Mouse (Mus musculus): ENCODE measurements around the gene Cdk19. TPM values are rescaled to one million over a fixed set of nuclear protein-coding genes. Genes with fewer than 3 reads are reported as not detected.
A peak's percentile ranks its signal among the peaks of the same experiment; 100 is the strongest.
"Not testable (repeated sequence)": the region's sequence is repeated elsewhere in the genome, so short reads cannot be mapped to it uniquely, and the experiment has no call there.

The Cdk19 gene
- polyA plus RNA-seq, 1 experiment from 2014 or later: 11.1 TPM

DNA sequence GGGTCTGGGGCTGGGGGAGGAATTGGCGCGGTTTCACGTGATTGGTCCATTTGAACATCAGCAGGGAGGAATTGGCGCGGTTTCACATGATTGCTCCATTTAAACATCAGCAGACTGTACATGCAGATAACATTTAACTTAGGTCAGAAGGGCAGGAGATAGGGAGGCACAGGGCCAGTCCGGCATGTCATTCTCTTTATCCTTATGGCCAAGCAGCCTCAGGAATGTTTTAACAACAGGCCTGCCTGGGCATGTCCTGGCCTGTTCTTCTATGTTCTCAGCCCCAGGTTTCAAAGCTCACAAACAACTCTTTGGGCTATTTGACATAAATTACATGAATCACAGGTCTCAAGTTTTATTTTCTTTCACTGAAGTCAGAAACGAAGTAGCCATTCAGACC is 173.6 kb downstream of the Cdk19 start:
- not testable (repeated sequence) for H3K9me3 ChIP-seq (ENCODE audit: control insufficient read depth, low read depth, low read length); H3K4me1 ChIP-seq (ENCODE audit: control insufficient read depth, insufficient read depth, low read length); H3K36me3 ChIP-seq (ENCODE audit: control insufficient read depth, insufficient read depth, low read length); H3K4me2 ChIP-seq (replicated peaks; ENCODE audit: low read depth, low read length); ATAC-seq (ENCODE audit: insufficient number of reproducible peaks, insufficient read depth, low FRiP score, low read depth); H3K9ac ChIP-seq (replicated peaks; ENCODE audit: low read depth, low read length); H3K27me3 ChIP-seq (ENCODE audit: control insufficient read depth, insufficient read depth, low read length); H3K4me3 ChIP-seq (ENCODE audit: low read depth, low read length); H3K27ac ChIP-seq (ENCODE audit: low read length)
- 91% methylated on average over 7 of the region's 7 CpGs for WGBS

GRCm38 (mm10) chr10:40515225-40515681 is 175.9 kb downstream of the Cdk19 start:
- no peaks in the 10 kb centered on the region for H3K4me1 ChIP-seq (ENCODE audit: control insufficient read depth, insufficient read depth, low read length)
- no peak for ATAC-seq (ENCODE audit: insufficient number of reproducible peaks, insufficient read depth, low FRiP score, low read depth)
- no peak overlapping the region for H3K27ac ChIP-seq (ENCODE audit: low read length)
- no peaks in the 10 kb centered on the region for H3K9me3 ChIP-seq (ENCODE audit: control insufficient read depth, low read depth, low read length)
- 80% methylated on average over 5 of the region's 5 CpGs for WGBS
- H3K4me2 ChIP-seq (replicated peaks; ENCODE audit: low read depth, low read length): no peak overlapping the region
- H3K9ac ChIP-seq (replicated peaks; ENCODE audit: low read depth, low read length): no peak overlapping the region
- H3K27me3 ChIP-seq (ENCODE audit: control insufficient read depth, insufficient read depth, low read length): no peaks in the 10 kb centered on the region
- H3K4me3 ChIP-seq (ENCODE audit: low read depth, low read length): no peak overlapping the region
- H3K36me3 ChIP-seq (ENCODE audit: control insufficient read depth, insufficient read depth, low read length): no peaks in the 10 kb centered on the region

GRCm38 (mm10) chr10:40516421-40516820 is 177.1 kb downstream of the Cdk19 start:
- no peaks in the 10 kb centered on the region for H3K27me3 ChIP-seq (ENCODE audit: control insufficient read depth, insufficient read depth, low read length)
- no peak overlapping the region for H3K4me2 ChIP-seq (replicated peaks; ENCODE audit: low read depth, low read length)
- H3K4me3 ChIP-seq (ENCODE audit: low read depth, low read length): no peak overlapping the region
- no peaks in the 10 kb centered on the region for H3K4me1 ChIP-seq (ENCODE audit: control insufficient read depth, insufficient read depth, low read length)
- no peak overlapping the region for H3K27ac ChIP-seq (ENCODE audit: low read length)
- no peaks in the 10 kb centered on the region for H3K36me3 ChIP-seq (ENCODE audit: control insufficient read depth, insufficient read depth, low read length)
- 37% methylated on average over 4 of the region's 4 CpGs for WGBS
- no peak overlapping the region for H3K9ac ChIP-seq (replicated peaks; ENCODE audit: low read depth, low read length)
- no peaks in the 10 kb centered on the region for H3K9me3 ChIP-seq (ENCODE audit: control insufficient read depth, low read depth, low read length)
- no peak for ATAC-seq (ENCODE audit: insufficient number of reproducible peaks, insufficient read depth, low FRiP score, low read depth)

DNA sequence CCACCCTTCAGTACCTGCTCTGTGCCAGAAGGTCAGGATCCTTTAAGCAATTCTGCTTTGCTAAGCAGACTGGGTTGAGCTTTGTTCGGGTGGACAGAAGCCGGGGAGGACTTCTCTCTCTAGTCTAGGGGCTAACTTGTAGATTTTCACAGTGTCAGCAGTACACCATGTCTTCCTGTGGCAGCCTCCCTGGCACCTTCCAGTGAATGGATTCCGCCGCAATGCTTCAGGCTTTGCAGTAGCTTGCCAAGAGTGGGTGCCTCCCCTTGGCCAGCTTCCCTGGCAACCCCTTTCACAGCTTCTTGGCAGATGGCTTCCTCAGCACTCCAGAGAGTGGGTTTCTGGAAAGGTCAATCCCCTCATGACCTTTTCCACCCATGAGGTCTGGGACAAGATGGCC is 180.2 kb downstream of the Cdk19 start:
- Histone ChIP-seq H3K27ac (ENCODE audit: low read length) (no peak overlapping the region), H3K36me3 (ENCODE audit: control insufficient read depth, insufficient read depth, low read length) (no peaks in the 10 kb centered on the region), H3K4me1 (ENCODE audit: control insufficient read depth, insufficient read depth, low read length) (peaks cover 7% of the 10 kb centered on the region; the same call in 1 of the 2 replicates), H3K4me3 (ENCODE audit: low read depth, low read length) (no peak overlapping the region), H3K27me3 (ENCODE audit: control insufficient read depth, insufficient read depth, low read length) (no peaks in the 10 kb centered on the region), H3K4me2 (replicated peaks; ENCODE audit: low read depth, low read length) (no peak overlapping the region), H3K9ac (replicated peaks; ENCODE audit: low read depth, low read length) (no peak overlapping the region), H3K9me3 (ENCODE audit: control insufficient read depth, low read depth, low read length) (no peaks in the 10 kb centered on the region)
- ATAC-seq (ENCODE audit: insufficient number of reproducible peaks, insufficient read depth, low FRiP score, low read depth): no peak
- WGBS: 90% methylated on average over 4 of the region's 4 CpGs

GRCm38 (mm10) chr10:40521579-40521978 is 182.2 kb downstream of the Cdk19 start:
- WGBS: 31% methylated on average over 12 of the region's 12 CpGs
- H3K9ac ChIP-seq (replicated peaks; ENCODE audit: low read depth, low read length): no peak overlapping the region
- H3K27me3 ChIP-seq (ENCODE audit: control insufficient read depth, insufficient read depth, low read length): no peaks in the 10 kb centered on the region
- no peak overlapping the region for H3K4me3 ChIP-seq (ENCODE audit: low read depth, low read length)
- H3K27ac ChIP-seq (ENCODE audit: low read length): no peak overlapping the region
- peaks cover 7% of the 10 kb centered on the region; the same call in 1 of the 2 replicates for H3K4me1 ChIP-seq (ENCODE audit: control insufficient read depth, insufficient read depth, low read length)
- no peaks in the 10 kb centered on the region for H3K9me3 ChIP-seq (ENCODE audit: control insufficient read depth, low read depth, low read length)
- no peak for ATAC-seq (ENCODE audit: insufficient number of reproducible peaks, insufficient read depth, low FRiP score, low read depth)
- no peaks in the 10 kb centered on the region for H3K36me3 ChIP-seq (ENCODE audit: control insufficient read depth, insufficient read depth, low read length)
- no peak overlapping the region for H3K4me2 ChIP-seq (replicated peaks; ENCODE audit: low read depth, low read length)

DNA sequence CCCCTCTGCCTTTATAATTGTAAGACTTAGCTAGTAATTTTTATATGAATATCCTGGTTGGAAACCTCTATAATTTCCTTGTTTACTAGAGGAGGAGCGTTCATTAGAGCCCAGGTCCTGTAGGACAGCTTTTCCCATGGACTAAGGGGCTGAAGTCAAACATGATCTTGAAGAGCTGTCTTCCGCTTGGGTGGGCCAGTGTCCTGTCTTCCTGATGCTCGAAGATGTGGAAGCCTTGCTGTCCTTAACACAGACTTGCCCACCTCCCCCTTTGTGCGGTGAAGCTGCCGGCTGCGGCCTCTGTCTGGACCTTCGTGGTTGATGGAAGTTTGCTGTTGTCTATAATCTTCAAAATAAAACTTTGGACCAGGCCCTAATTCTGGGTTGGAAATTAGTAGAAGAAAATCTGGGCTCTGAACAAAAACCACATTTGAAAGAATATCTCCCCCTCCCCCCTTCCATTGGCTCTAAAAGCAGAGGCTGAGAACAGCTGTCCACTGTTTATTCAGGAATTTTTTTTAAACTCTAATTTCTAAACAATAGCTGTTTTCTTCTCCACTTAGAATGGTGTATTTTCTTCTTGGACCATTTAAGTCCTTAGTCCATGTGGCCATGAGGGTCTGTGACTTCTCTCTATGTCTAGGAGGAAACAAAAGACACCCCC is 184.1 kb downstream of the Cdk19 start:
- WGBS: 45% methylated on average over 7 of the region's 7 CpGs
- no peaks in the 10 kb centered on the region for H3K36me3 ChIP-seq (ENCODE audit: control insufficient read depth, insufficient read depth, low read length)
- H3K4me3 ChIP-seq (ENCODE audit: low read depth, low read length): no peak overlapping the region
- H3K27me3 ChIP-seq (ENCODE audit: control insufficient read depth, insufficient read depth, low read length): no peaks in the 10 kb centered on the region
- H3K9ac ChIP-seq (replicated peaks; ENCODE audit: low read depth, low read length): no peak overlapping the region
- 0 out of 2 replicates have a peak, but pooled peaks have one; percentile 36 for ATAC-seq (ENCODE audit: insufficient number of reproducible peaks, insufficient read depth, low FRiP score, low read depth)
- peak overlapping the region; percentile 72 for H3K27ac ChIP-seq (ENCODE audit: low read length)
- peaks cover 7% of the 10 kb centered on the region; the same call in 1 of the 2 replicates for H3K4me1 ChIP-seq (ENCODE audit: control insufficient read depth, insufficient read depth, low read length)
- H3K4me2 ChIP-seq (replicated peaks; ENCODE audit: low read depth, low read length): no peak overlapping the region
- no peaks in the 10 kb centered on the region for H3K9me3 ChIP-seq (ENCODE audit: control insufficient read depth, low read depth, low read length)

DNA sequence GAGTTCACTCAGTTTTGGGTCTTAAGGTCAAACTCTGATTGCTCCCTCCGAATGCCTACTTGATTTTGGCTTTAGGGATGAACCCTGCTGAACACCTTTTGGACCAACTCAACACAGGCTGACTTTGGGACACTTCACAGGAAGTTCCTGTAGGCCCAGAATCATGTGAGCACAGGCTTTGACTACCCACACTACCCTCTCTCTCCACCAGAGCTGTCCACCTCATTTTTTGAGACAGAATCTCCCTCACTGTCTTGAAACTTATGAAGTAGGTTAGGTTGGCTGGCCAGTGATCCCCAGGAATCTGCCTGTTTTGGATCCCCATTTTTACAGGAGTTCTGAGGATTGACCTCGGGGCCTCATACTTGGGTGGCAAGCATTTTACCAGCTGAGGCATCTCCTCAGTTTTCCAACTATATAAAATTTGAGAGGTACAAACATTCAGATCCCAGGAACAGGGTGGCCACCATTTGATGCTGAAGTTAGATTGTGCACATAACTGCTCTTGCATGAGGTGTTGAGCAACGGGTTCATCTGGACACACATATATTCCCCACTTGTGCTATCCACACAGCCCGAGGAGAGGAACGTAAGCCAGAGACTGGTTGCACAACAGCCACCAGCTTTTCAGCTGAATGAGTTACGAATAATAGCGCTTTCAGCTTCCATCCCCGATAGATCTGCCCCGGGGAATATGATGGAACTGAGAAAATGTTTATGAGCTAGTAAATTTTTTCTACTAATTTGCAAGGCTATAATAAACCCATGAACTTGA is 184.9 kb downstream of the Cdk19 start:
- ATAC-seq (ENCODE audit: insufficient number of reproducible peaks, insufficient read depth, low FRiP score, low read depth): no peak
- Histone ChIP-seq H3K27ac (ENCODE audit: low read length) (peak overlapping the region; percentile 72), H3K4me1 (ENCODE audit: control insufficient read depth, insufficient read depth, low read length) (peaks cover 7% of the 10 kb centered on the region; the same call in 1 of the 2 replicates), H3K9me3 (ENCODE audit: control insufficient read depth, low read depth, low read length) (no peaks in the 10 kb centered on the region), H3K36me3 (ENCODE audit: control insufficient read depth, insufficient read depth, low read length) (no peaks in the 10 kb centered on the region), H3K4me2 (replicated peaks; ENCODE audit: low read depth, low read length) (no peak overlapping the region), H3K27me3 (ENCODE audit: control insufficient read depth, insufficient read depth, low read length) (no peaks in the 10 kb centered on the region), H3K4me3 (ENCODE audit: low read depth, low read length) (no peak overlapping the region), H3K9ac (replicated peaks; ENCODE audit: low read depth, low read length) (no peak overlapping the region)
- 78% methylated on average over 9 of the region's 9 CpGs for WGBS

GRCm38 (mm10) chr10:40524991-40525390 is 185.6 kb downstream of the Cdk19 start:
- H3K9me3 ChIP-seq (ENCODE audit: control insufficient read depth, low read depth, low read length): no peaks in the 10 kb centered on the region
- H3K27me3 ChIP-seq (ENCODE audit: control insufficient read depth, insufficient read depth, low read length): no peaks in the 10 kb centered on the region
- H3K27ac ChIP-seq (ENCODE audit: low read length): no peak overlapping the region
- no peak overlapping the region for H3K4me3 ChIP-seq (ENCODE audit: low read depth, low read length)
- no peak overlapping the region for H3K4me2 ChIP-seq (replicated peaks; ENCODE audit: low read depth, low read length)
- 30% methylated on average over 10 of the region's 10 CpGs for WGBS
- no peak overlapping the region for H3K9ac ChIP-seq (replicated peaks; ENCODE audit: low read depth, low read length)
- no peak for ATAC-seq (ENCODE audit: insufficient number of reproducible peaks, insufficient read depth, low FRiP score, low read depth)
- peaks cover 7% of the 10 kb centered on the region; the same call in 1 of the 2 replicates for H3K4me1 ChIP-seq (ENCODE audit: control insufficient read depth, insufficient read depth, low read length)
- H3K36me3 ChIP-seq (ENCODE audit: control insufficient read depth, insufficient read depth, low read length): no peaks in the 10 kb centered on the region

Data from stomach, embryonic 14.5 days (tissue).